Mouse (Mus musculus): ENCODE results near the gene Stpg1. TPM values are rescaled to one million over a fixed set of nuclear protein-coding genes. Genes with fewer than 3 reads are reported as not detected.
A peak's percentile ranks its signal among the peaks of the same experiment; 100 is the strongest.

Gene Stpg1
- polyA plus RNA-seq, 1 experiment = 0.29 TPM

DNA sequence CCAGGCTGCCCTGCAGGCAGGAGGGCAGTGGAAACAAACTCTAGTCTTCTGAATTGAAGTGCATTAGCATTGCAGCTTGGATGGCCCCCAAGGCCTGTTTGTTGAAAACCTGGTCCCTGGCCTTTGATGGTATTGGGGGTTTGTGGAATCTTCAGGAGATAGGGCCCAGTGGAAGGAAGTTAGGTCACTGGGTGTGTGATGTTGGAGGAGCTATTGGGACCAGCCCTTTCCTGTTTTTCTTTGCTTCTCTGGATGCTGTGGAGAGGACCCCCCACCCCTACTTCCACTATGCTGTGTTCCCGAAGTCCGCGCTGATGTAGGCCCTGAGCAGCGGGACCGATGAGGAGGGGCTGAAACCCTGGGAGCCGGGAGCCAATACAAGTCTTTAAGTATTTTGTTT, 3.5 kb downstream of the Stpg1 start:
- Histone ChIP-seq H3K4me1 (ENCODE audit: control insufficient read depth, insufficient read depth, insufficient read length, low read length) (peaks cover 8% of the 10 kb centered on the region), H3K4me3 (ENCODE audit: low read depth, low read length) (no peak overlapping the region), H3K27me3 (ENCODE audit: control insufficient read depth, insufficient read depth, low read length) (no peaks in the 10 kb centered on the region), H3K27ac (ENCODE audit: insufficient read depth, low read depth, low read length) (no peak overlapping the region), H3K36me3 (ENCODE audit: control insufficient read depth, insufficient read depth, low read length) (no peaks in the 10 kb centered on the region)
- 92% methylated on average over 6 of the region's 6 CpGs for WGBS
- no peak for TF ChIP-seq CTCF (IDR thresholded peaks at IDR 0.05; ENCODE audit: extremely low read depth, insufficient read length, insufficient replicate concordance, low read depth, low read length)
- no peak for TF ChIP-seq POLR2A (IDR thresholded peaks at IDR 0.05; ENCODE audit: low read depth, low read length)

DNA sequence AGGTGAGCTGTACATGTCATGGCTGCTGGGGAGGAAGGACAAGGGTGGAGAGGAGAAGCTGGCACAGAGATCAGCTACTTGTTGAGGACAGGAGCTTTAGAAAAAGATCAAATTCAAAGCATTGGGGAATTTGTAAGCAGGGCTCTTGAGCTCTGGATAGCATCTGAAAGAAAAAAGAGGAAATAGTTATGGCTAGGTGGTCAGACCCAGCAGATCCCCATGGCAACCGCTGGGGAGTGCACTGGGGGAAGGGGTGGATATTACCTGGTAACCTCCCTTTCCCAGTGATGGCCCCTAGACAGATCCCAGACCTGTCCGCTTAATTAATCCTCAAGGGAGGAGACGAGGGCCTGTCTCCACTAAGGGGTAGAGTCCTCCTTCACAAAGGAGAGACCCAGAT, 5.2 kb downstream of the Stpg1 start:
- H3K36me3 ChIP-seq (ENCODE audit: control insufficient read depth, insufficient read depth, low read length) = no peaks in the 10 kb centered on the region
- WGBS = 80% methylated on average over 3 of the region's 3 CpGs
- H3K27ac ChIP-seq (ENCODE audit: insufficient read depth, low read depth, low read length) = no peak overlapping the region
- no peak overlapping the region for H3K4me3 ChIP-seq (ENCODE audit: low read depth, low read length)
- no peaks in the 10 kb centered on the region for H3K27me3 ChIP-seq (ENCODE audit: control insufficient read depth, insufficient read depth, low read length)
- peaks cover 6% of the 10 kb centered on the region for H3K4me1 ChIP-seq (ENCODE audit: control insufficient read depth, insufficient read depth, insufficient read length, low read length)
- TF ChIP-seq CTCF (IDR thresholded peaks at IDR 0.05; ENCODE audit: extremely low read depth, insufficient read length, insufficient replicate concordance, low read depth, low read length) (no peak), POLR2A (IDR thresholded peaks at IDR 0.05; ENCODE audit: low read depth, low read length) (no peak)

DNA sequence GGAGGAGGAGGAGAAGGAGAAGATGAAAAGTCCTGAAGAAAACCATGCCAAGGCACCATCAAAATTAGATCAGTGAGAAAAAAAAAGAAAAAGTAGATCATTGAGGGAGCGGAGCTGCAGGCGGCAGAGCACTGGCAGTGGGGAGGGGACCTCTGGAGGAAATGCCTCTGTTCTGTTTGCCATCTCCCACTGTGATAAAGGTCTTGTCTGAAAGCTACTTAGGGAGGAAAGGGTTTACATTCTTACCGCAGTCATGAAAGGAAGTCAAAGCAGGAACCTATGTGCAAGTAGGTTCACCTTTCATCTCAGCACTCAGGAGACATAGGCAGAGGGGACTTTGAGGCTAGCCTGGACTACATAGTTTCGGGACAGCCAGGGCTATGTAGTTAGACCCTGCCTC, 7.0 kb downstream of the Stpg1 start:
- H3K27me3 ChIP-seq (ENCODE audit: control insufficient read depth, insufficient read depth, low read length) = no peaks in the 10 kb centered on the region
- TF ChIP-seq CTCF (IDR thresholded peaks at IDR 0.05; ENCODE audit: extremely low read depth, insufficient read length, insufficient replicate concordance, low read depth, low read length) (no peak), POLR2A (IDR thresholded peaks at IDR 0.05; ENCODE audit: low read depth, low read length) (no peak)
- 59% methylated on average over 4 of the region's 4 CpGs for WGBS
- H3K4me3 ChIP-seq (ENCODE audit: low read depth, low read length) = no peak overlapping the region
- no peaks in the 10 kb centered on the region for H3K36me3 ChIP-seq (ENCODE audit: control insufficient read depth, insufficient read depth, low read length)
- H3K4me1 ChIP-seq (ENCODE audit: control insufficient read depth, insufficient read depth, insufficient read length, low read length) = no peaks in the 10 kb centered on the region
- H3K27ac ChIP-seq (ENCODE audit: insufficient read depth, low read depth, low read length) = no peak overlapping the region

DNA sequence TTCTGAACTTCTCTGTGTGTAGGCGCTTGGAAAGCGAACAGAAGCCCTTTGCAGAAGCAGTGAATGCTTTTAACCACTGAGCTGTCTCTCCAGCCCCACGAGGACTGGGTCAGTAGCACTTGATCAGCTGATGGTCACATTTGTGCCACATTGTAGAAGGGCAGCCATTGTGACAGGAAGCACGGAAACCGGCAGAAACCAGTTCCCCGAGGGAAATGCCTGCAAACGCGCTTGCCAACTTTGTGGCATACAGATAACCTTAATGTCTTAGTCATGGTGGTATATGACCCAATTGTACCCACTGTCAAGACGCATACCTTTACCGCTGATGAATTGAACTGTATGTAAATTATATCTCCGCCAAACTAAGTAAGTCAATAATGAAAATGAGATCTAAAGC, 11.2 kb downstream of the Stpg1 start:
- Histone ChIP-seq H3K27me3 (ENCODE audit: control insufficient read depth, insufficient read depth, low read length) (no peaks in the 10 kb centered on the region), H3K4me1 (ENCODE audit: control insufficient read depth, insufficient read depth, insufficient read length, low read length) (0 out of 2 replicates have a peak, but pooled peaks cover 2% of the 10 kb centered on the region), H3K27ac (ENCODE audit: insufficient read depth, low read depth, low read length) (no peak overlapping the region), H3K36me3 (ENCODE audit: control insufficient read depth, insufficient read depth, low read length) (no peaks in the 10 kb centered on the region), H3K4me3 (ENCODE audit: low read depth, low read length) (no peak overlapping the region)
- WGBS = 49% methylated on average over 11 of the region's 11 CpGs
- TF ChIP-seq POLR2A (IDR thresholded peaks at IDR 0.05; ENCODE audit: low read depth, low read length) (no peak), CTCF (IDR thresholded peaks at IDR 0.05; ENCODE audit: extremely low read depth, insufficient read length, insufficient replicate concordance, low read depth, low read length) (no peak)

DNA sequence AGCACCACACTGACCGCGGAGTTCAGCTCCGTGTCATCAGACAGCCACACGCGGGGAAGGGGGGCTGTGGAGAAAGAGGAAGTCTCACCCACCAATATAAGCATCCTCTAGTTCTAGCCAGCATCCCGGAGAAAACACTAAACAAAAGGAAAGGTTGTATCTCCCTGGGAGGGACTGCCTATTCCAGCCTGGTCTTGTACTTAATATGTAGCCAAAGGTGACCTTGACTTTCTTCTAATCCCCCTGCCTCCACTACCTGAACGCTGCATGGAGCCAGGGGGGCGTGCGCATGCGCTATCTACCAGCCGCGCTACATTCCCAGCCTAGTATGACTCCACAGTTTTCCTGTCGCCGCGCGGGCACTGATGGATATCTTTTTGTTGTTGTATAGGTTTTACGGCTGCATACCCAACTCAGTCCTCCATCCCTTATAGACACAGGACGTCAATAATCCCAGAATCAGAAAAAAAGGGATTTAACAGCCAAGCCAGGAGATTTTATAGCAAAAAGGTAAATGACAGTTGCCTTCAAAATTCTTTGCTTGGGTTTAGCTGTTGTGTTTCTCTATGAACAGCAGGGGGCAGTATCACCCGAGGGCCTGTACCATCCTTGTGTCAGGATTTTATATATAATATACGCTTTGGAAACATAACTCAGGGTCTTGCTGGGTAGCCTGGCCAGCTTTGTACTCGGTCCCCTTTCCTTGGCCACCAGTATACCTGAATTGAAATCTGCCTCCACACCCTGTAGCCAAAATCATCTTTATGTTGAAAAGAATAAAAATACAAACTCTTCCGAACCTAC, 13.2 kb downstream of the Stpg1 start:
- Histone ChIP-seq H3K27me3 (ENCODE audit: control insufficient read depth, insufficient read depth, low read length) (no peaks in the 10 kb centered on the region), H3K36me3 (ENCODE audit: control insufficient read depth, insufficient read depth, low read length) (no peaks in the 10 kb centered on the region), H3K4me1 (ENCODE audit: control insufficient read depth, insufficient read depth, insufficient read length, low read length) (0 out of 2 replicates have a peak, but pooled peaks cover 2% of the 10 kb centered on the region), H3K4me3 (ENCODE audit: low read depth, low read length) (no peak overlapping the region), H3K27ac (ENCODE audit: insufficient read depth, low read depth, low read length) (no peak overlapping the region)
- whole genome bisulfite sequencing = 12% methylated on average over 22 of the region's 22 CpGs
- peak; percentile 51; the same call in 1 of the 2 replicates for TF ChIP-seq CTCF (IDR thresholded peaks at IDR 0.05; ENCODE audit: extremely low read depth, insufficient read length, insufficient replicate concordance, low read depth, low read length)
- no peak for TF ChIP-seq POLR2A (IDR thresholded peaks at IDR 0.05; ENCODE audit: low read depth, low read length)

DNA sequence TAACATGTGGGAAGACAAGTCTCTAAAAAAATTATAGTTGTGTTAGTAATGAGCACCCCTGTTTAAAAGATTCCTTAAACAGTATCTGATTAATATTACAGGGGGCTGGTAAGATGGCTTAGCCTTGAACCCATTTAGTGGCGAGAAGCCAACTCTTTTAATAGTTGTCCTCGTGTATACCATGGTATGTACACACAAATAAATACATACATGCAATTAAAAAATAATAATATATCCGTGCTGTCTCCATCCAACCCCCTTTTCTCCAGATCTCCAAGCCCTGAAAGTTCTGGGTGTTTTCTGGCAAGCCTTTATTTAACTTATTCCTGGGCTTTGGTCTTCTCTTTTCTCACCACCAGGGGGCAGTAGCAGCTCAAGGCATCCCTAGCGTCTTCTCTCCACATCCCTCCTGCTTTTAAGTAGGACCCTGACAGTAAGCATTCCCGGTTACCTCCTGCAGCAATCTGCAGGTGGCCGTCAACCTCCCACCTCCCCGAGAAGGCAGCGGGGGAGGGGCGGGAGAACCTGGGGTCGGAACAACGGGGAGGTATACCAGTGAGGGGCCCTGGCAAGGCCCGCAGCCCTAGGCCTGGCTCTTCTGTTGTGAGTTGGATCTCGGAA, 13.9 kb downstream of the Stpg1 start:
- peak; percentile 75; the same call in 1 of the 2 replicates for TF ChIP-seq CTCF (IDR thresholded peaks at IDR 0.05; ENCODE audit: extremely low read depth, insufficient read length, insufficient replicate concordance, low read depth, low read length)
- TF ChIP-seq POLR2A (IDR thresholded peaks at IDR 0.05; ENCODE audit: low read depth, low read length) = no peak
- Histone ChIP-seq H3K4me3 (ENCODE audit: low read depth, low read length) (no peak overlapping the region), H3K27me3 (ENCODE audit: control insufficient read depth, insufficient read depth, low read length) (no peaks in the 10 kb centered on the region), H3K36me3 (ENCODE audit: control insufficient read depth, insufficient read depth, low read length) (no peaks in the 10 kb centered on the region), H3K4me1 (ENCODE audit: control insufficient read depth, insufficient read depth, insufficient read length, low read length) (0 out of 2 replicates have a peak, but pooled peaks cover 3% of the 10 kb centered on the region), H3K27ac (ENCODE audit: insufficient read depth, low read depth, low read length) (no peak overlapping the region)
- WGBS = 22% methylated on average over 13 of the region's 13 CpGs

DNA sequence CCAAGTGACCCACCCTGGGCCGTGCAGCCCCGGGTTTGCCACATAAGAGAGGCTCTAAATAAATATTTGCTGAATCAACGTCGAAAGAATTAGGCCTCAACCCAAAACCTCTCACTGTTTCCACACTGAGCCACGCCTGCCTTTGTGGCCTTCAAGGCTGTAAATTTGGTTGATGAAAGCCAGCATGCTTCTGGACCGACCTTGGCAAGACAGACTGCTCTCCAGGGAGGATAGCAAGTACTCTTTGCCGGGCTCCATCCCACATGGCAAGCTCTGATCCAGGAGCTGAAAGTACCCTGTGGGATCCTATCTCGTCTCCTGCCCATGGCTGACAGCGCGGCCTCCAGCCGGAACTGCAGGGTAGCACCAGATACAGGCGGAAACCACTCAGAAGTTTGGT, 14.9 kb downstream of the Stpg1 start:
- Histone ChIP-seq H3K4me1 (ENCODE audit: control insufficient read depth, insufficient read depth, insufficient read length, low read length) (peaks cover 11% of the 10 kb centered on the region; the same call in 1 of the 2 replicates), H3K36me3 (ENCODE audit: control insufficient read depth, insufficient read depth, low read length) (no peaks in the 10 kb centered on the region), H3K27ac (ENCODE audit: insufficient read depth, low read depth, low read length) (no peak overlapping the region), H3K4me3 (ENCODE audit: low read depth, low read length) (no peak overlapping the region), H3K27me3 (ENCODE audit: control insufficient read depth, insufficient read depth, low read length) (no peaks in the 10 kb centered on the region)
- WGBS = 54% methylated on average over 12 of the region's 12 CpGs
- no peak for TF ChIP-seq CTCF (IDR thresholded peaks at IDR 0.05; ENCODE audit: extremely low read depth, insufficient read length, insufficient replicate concordance, low read depth, low read length)
- no peak for TF ChIP-seq POLR2A (IDR thresholded peaks at IDR 0.05; ENCODE audit: low read depth, low read length)

All from small intestine, adult 2 months (tissue).